Mouse (Mus musculus) heart, postnatal 0 days (tissue): ENCODE measurements around the gene Kbtbd2.

ENCODE experiments used
- CTCF ChIP-seq: IDR thresholded peaks from 2 replicates; pipeline ENCODE4 v1.5.1; 2016; ENCODE audit warnings: antibody characterized with exemption, control low read depth, low read depth
- EP300 ChIP-seq: IDR thresholded peaks from 2 replicates; pipeline ENCODE4 v1.6.1; 2016; ENCODE audit warnings: antibody characterized with exemption, low read depth

GRCm38 (mm10) chr6:56834769-56835168, 37.2 kb upstream of the Kbtbd2 start:
- TF ChIP-seq CTCF = no peak
- no peak for TF ChIP-seq EP300
